ENCODE assay signal across 17 mouse cellular contexts in genomic region chr3:143569930-143570329, GRCm38 (mm10).
"Had no signal": no experiment of that assay in that cellular context is flagged by ENCODE, and none has a peak within 500 bp of the region (broad histone marks: within the 10 kb centered on the region; RNA-seq: fewer than 3 reads in every experiment).

No protein-coding gene starts in this region.

- H3K4me3 ChIP-seq: limb, embryonic 15.5 days; liver, embryonic 12.5 days; megakaryocyte, embryonic 14.5 days; midbrain, embryonic 15.5 days had no signal

- ATAC-seq: liver, embryonic 12.5 days; midbrain, embryonic 15.5 days had no signal

- H3K9me3 ChIP-seq: limb, embryonic 15.5 days; liver, embryonic 12.5 days; midbrain, embryonic 15.5 days had no signal

- H3K27me3 ChIP-seq: limb, embryonic 15.5 days; liver, embryonic 12.5 days; megakaryocyte, embryonic 14.5 days; midbrain, embryonic 15.5 days had no signal

- H3K36me3 ChIP-seq: limb, embryonic 15.5 days; liver, embryonic 12.5 days; midbrain, embryonic 15.5 days had no signal

- H3K9ac ChIP-seq: limb, embryonic 15.5 days; liver, embryonic 12.5 days; lung, embryonic 14.5 days; midbrain, embryonic 15.5 days had no signal

- H3K27ac ChIP-seq: kidney, postnatal 0 days; limb, embryonic 15.5 days; liver, embryonic 12.5 days; midbrain, embryonic 15.5 days had no signal

- H3K4me1 ChIP-seq: limb, embryonic 15.5 days; liver, embryonic 12.5 days; megakaryocyte, embryonic 14.5 days; midbrain, embryonic 15.5 days had no signal

- H3K4me2 ChIP-seq: limb, embryonic 15.5 days; liver, embryonic 12.5 days; lung, embryonic 14.5 days; midbrain, embryonic 11.5 days; midbrain, embryonic 15.5 days had no signal

- DNase-seq: kidney, adult 8-10 months; kidney, postnatal 36 days; layer of hippocampus, adult 9-11 months; lung, embryonic 14.5 days; lung, postnatal 10 days; lung, postnatal 4 days; retina, postnatal 1 day; right cerebral cortex, postnatal 4 days; spleen, adult 18-20 months; thymus, adult 18-20 months; thymus, postnatal 14 days had no signal
